Mouse (Mus musculus) neural tube, embryonic 14.5 days (tissue): ENCODE results near the gene 4933425L06Rik. TPM values are rescaled to one million over a fixed set of nuclear protein-coding genes. Genes with fewer than 3 reads are reported as not detected.

Source experiments
- ATAC-seq: fragments of 200-750 bp; cut with Nextera tagmentation; 2 replicates; pipeline ENCODE4 v1.8.0; 2017; ENCODE audit warnings: low read depth, mild to moderate bottlenecking, moderate TSS enrichment, moderate library complexity
- H3K27ac ChIP-seq: fragments of 300-500 bp; sonication (generic); 2 replicates; pipeline ENCODE4 v1.5.1; 2014; ENCODE audit warnings: low read depth, mild to moderate bottlenecking, control low read depth, low read length, moderate library complexity, mixed read lengths
- H3K27me3 ChIP-seq: fragments of 300-500 bp; sonication (generic); 2 replicates; pipeline ENCODE4 v1.6.1; 2014; ENCODE audit warnings: low read length; ENCODE audit not compliant: control insufficient read depth, insufficient read depth
- H3K36me3 ChIP-seq: fragments of 300-500 bp; sonication (generic); 2 replicates; pipeline ENCODE4 v1.6.1; 2014; ENCODE audit warnings: low read length, mixed read lengths; ENCODE audit not compliant: control insufficient read depth, insufficient read depth
- H3K4me1 ChIP-seq: fragments of 300-500 bp; sonication (generic); 2 replicates; pipeline ENCODE4 v1.6.1; 2014; ENCODE audit warnings: low read length; ENCODE audit not compliant: control insufficient read depth, insufficient read depth
- H3K4me2 ChIP-seq: fragments of 300-500 bp; sonication (generic); 2 replicates; pipeline ENCODE4 v1.6.1; 2014; ENCODE audit warnings: mild to moderate bottlenecking, low read depth, low read length, control low read depth
- H3K4me3 ChIP-seq: fragments of 300-500 bp; sonication (generic); 2 replicates; pipeline ENCODE4 v1.5.1; 2014; ENCODE audit warnings: low read depth, low read length, control low read depth, mixed read lengths
- H3K9ac ChIP-seq: fragments of 300-500 bp; sonication (generic); replicated peaks from 2 replicates; pipeline ENCODE4 v1.6.1; 2014; ENCODE audit warnings: low read depth, mild to moderate bottlenecking, control low read depth, low read length, mixed read lengths
- H3K9me3 ChIP-seq: fragments of 300-500 bp; sonication (generic); 2 replicates; pipeline ENCODE4 v1.6.1; 2016; ENCODE audit warnings: low read length; ENCODE audit not compliant: control insufficient read depth
- WGBS: fragments of 180-500 bp; shearing (Covaris S2); extraction: QIAGEN DNeasy Blood & Tissue Kit; methylation state at CpG from one replicate; pipeline ENCODE4 v1.1.7; 2014; 5-methylcytosine and 5-hydroxymethylcytosine counted together
- polyA plus RNA-seq: library from polyadenylated mRNA; unstranded; fragments of >200 nt; fragmentation: Nextera tagmentation; extraction: Ambion mirVana; gene quantifications from 2 replicates; pipeline ENCODE4 v1.2.1, GENCODE M21; 2014

Gene 4933425L06Rik
- polyA plus RNA-seq: not detected in 2 replicates

DNA sequence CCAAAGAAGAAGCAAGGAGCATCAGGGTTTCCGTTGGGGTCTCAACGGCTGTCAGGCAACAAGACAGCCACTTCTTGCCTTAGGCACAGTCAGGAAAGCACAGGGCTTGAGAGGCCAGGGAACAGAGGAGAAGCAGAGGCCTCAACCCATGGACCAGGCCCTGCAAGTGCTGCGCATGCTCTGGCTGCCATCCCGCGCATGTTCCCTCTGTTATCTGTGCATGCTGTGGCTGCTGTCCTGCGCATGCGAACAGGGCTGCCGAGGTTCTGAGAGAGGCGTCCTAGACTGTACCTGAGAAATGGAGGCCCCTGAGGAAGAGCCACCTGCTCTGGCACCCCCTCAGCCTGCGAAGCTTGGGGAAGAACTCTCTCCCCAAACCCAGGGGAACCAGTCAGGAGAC lies at the start of gene 4933425L06Rik:
TSS of gene 4933425L06Rik (plus strand) at position 261 of the 400 bp plus-strand sequence.
- ATAC-seq: no peak
- Histone ChIP-seq H3K4me3 (no peak within 1 kb of the TSS), H3K4me2 (no peak within 1 kb of the TSS), H3K9me3 (no peaks in the 10 kb centered on the region), H3K4me1 (no peaks in the 10 kb centered on the region), H3K27ac (no peak within 1 kb of the TSS), H3K9ac (no peak within 1 kb of the TSS), H3K36me3 (no peaks in the 10 kb centered on the region), H3K27me3 (no peaks in the 10 kb centered on the region)
- 97% methylated on average over 10 of the region's 10 CpGs for WGBS

DNA sequence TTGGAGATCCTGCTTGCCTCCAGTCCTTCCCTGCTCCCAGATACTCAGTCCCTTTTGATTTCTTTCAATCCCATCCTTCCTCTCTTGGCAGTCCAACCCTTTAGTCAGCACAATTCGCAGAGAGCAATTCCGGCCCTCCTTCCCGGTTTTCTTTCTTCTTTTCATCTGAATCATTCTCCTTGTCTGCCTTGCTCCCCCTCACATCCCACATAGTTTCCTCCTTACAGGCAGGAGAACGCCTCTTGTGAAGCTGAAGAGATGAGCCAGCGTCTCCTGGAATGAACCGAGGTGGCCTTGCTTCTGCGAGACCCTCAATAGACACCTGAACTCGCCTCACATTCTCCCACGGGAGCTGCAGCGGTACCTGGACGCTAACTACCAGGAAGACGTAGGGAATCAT lies 44.1 kb upstream of the 4933425L06Rik start:
- no peaks in the 10 kb centered on the region for H3K4me1 ChIP-seq
- no peak overlapping the region for H3K4me2 ChIP-seq
- ATAC-seq: no peak
- H3K27ac ChIP-seq: no peak overlapping the region
- H3K36me3 ChIP-seq: no peaks in the 10 kb centered on the region
- H3K4me3 ChIP-seq: no peak overlapping the region
- 85% methylated on average over 12 of the region's 12 CpGs for WGBS
- no peaks in the 10 kb centered on the region for H3K9me3 ChIP-seq
- no peak overlapping the region for H3K9ac ChIP-seq
- H3K27me3 ChIP-seq: no peaks in the 10 kb centered on the region

DNA sequence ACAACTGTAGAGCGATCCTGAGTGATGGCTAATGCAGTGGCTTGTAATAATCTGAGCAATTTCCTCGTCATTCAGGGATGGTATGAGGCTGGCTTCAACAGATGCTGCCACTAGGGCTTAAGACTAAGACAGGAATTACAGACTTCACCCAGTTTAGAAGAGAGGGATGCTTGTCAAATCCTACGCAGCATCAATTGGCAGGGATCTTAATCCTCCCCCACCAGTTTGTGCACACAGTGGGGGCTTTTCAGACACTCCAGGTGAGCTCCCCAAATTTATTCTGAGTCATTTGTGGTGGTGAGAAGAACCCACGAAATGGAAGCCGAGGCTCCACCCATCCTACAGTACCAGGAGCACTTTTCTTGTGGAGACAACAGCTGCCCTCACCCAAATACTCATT lies 43.6 kb upstream of the 4933425L06Rik start:
- Histone ChIP-seq H3K36me3 (no peaks in the 10 kb centered on the region), H3K4me3 (no peak overlapping the region), H3K4me1 (no peaks in the 10 kb centered on the region), H3K9me3 (no peaks in the 10 kb centered on the region), H3K27ac (no peak overlapping the region), H3K9ac (no peak overlapping the region), H3K27me3 (no peaks in the 10 kb centered on the region), H3K4me2 (no peak overlapping the region)
- no peak for ATAC-seq
- 78% methylated on average over 5 of the region's 5 CpGs for WGBS

DNA sequence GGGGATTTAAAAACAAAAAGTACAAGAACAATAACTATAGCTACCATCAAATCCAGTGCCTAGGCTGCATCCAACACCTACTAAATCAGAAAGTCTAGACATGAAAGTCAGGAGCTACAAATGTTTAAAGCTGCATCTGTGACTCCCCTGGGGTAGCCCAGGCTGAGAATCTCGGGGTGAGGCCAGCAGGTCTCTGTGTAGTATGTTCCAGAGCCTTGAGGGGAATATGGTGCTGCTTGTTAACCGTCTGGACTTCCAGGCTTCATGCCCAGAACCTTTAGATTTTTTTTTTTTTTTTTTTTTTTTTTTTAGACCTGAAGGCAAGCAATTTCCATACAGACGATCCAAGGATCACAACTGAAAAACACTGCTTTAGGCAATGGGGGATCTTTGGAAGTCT lies 38.0 kb upstream of the 4933425L06Rik start:
- ATAC-seq: no peak
- Histone ChIP-seq H3K4me2 (no peak overlapping the region), H3K27me3 (no peaks in the 10 kb centered on the region), H3K9ac (no peak overlapping the region), H3K4me3 (no peak overlapping the region), H3K4me1 (no peaks in the 10 kb centered on the region), H3K27ac (no peak overlapping the region), H3K36me3 (no peaks in the 10 kb centered on the region), H3K9me3 (no peaks in the 10 kb centered on the region)
- 59% methylated on average over 3 of the region's 3 CpGs for WGBS

DNA sequence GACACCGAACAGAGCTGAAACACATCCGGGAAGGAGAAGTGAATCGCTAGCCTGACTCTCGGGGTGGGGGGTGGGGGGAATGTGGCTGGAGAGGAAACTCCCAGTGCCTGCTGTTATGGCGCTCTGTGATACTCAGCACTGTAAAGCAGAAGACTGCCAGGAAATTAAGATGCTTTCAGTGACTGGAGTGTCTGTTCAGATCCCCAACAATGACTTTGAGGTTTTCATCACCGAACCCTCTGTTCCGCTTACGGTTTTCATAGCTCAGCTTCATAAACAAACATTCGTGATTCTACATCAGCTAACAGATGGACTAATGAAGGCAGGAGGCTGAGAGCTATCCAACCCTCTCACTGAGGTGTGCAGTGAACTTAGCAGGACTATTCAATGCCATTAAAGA lies 34.5 kb upstream of the 4933425L06Rik start:
- Histone ChIP-seq H3K9me3 (no peaks in the 10 kb centered on the region), H3K4me1 (no peaks in the 10 kb centered on the region), H3K36me3 (no peaks in the 10 kb centered on the region), H3K9ac (no peak overlapping the region), H3K4me2 (no peak overlapping the region), H3K4me3 (no peak overlapping the region), H3K27ac (no peak overlapping the region), H3K27me3 (no peaks in the 10 kb centered on the region)
- ATAC-seq: no peak
- WGBS: 67% methylated on average over 9 of the region's 9 CpGs

DNA sequence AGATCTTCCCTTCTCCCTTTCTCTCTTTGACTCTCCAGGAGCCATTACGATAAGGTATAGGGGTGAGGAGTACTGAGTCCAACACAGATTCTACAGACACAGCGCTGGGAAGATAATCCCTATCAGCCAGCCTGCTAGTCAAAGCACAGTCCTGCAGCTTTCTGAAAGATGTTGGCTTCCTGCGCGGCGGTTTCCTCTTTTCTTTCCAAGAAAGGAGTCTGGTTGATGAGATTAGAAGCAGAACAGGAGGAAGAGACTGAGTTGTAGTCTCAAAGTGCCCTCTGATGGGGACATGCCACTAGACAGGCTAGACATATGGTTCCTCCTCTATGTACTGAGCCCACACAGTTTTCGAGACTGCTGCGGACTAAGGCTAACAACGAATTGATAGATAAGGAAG lies 33.3 kb upstream of the 4933425L06Rik start:
- ATAC-seq: no peak
- no peaks in the 10 kb centered on the region for H3K9me3 ChIP-seq
- no peak overlapping the region for H3K4me2 ChIP-seq
- H3K36me3 ChIP-seq: no peaks in the 10 kb centered on the region
- H3K9ac ChIP-seq: no peak overlapping the region
- no peak overlapping the region for H3K27ac ChIP-seq
- H3K4me1 ChIP-seq: peaks cover 6% of the 10 kb centered on the region
- H3K27me3 ChIP-seq: no peaks in the 10 kb centered on the region
- no peak overlapping the region for H3K4me3 ChIP-seq
- 84% methylated on average over 8 of the region's 8 CpGs for WGBS

DNA sequence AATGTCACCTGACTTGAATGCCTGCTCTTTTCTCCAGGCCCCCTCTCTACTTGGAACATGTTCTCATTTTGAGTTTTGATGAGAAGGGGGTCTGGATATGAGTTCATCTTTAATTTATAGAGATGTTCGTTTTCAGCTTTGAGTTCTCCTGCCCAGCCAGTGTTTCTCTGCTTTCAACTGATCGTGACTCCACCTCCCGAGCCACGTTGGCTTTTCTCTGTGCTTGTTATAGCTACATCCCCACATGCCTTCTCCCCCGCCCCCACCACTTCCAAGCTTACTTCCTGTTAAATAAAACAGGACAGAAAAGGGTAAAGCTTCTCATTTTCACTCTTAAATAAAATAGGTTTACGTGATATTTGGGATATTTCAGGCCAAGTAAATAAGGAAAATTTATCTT lies 30.5 kb upstream of the 4933425L06Rik start:
- 46% methylated on average over 6 of the region's 6 CpGs for WGBS
- ATAC-seq: no peak
- Histone ChIP-seq H3K9me3 (no peaks in the 10 kb centered on the region), H3K4me1 (peaks cover 6% of the 10 kb centered on the region), H3K4me2 (peak overlapping the region; percentile 20; the same call in 1 of the 2 replicates), H3K9ac (no peak overlapping the region), H3K27me3 (no peaks in the 10 kb centered on the region), H3K36me3 (no peaks in the 10 kb centered on the region), H3K4me3 (no peak overlapping the region), H3K27ac (no peak overlapping the region)

DNA sequence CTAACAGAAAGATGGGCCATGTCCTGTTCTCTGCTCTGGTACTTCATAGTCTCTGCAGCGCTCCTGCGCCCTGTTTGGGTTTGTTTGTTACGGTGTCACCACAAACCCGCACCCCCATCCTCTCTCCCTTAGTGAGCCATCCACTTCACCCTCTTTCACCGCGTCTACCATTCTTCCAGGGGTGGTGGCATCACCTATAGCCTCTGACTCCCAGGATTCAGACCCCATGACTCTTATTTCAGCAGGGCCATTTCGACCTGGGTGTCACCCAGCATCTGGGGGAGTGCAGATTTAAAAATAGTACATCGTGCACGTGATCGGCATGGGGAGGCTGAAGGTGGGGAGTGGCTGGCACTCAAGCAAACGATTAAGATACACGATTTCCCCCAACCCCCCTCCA lies 28.3 kb upstream of the 4933425L06Rik start:
- WGBS: 2% methylated on average over 12 of the region's 12 CpGs
- peak; percentile 13 for ATAC-seq
- H3K27ac ChIP-seq: peak overlapping the region; percentile 89

DNA sequence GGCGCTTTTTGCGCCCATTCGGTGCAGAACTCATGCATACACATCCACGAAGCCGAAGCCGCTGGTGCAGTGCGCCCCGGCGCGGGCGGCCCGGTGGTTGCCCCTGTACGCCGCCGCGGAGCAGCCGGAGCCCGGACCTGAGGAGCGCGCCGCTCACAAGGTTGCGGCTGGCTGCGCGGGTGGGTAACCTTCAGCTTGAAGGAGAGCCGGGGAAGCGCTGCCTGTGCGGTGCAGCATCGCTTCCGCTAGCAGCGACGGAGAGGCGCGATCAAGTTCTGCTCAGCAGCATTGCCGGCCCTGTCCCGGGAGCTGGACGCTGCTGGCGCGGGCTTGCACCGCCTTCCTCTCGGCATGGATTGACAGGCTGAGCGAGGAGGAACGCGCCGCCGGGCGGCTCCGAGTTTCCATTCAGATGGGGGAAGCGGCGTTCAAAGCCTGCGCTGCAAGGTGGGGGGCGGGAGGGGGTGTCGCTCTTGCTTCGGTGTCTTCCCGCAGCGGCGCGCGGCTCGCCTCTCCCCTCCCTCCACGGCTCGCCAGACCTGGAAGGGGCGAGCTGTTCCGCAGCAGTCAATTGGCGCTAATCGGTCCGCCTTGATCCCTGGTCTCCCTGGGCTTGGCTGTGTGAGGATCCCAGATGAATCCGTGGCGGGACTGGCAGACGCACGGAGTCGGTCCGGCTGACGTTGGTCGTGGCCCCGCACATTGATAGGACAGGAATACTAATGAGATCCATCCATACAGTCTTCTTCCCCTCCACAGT lies 27.6 kb upstream of the 4933425L06Rik start, which contains the start of gene Rgs7bp:
TSS of gene Rgs7bp (minus strand) at position 750 of the 760 bp plus-strand sequence.
- peak within 1 kb of the TSS; percentile 60 for H3K4me2 ChIP-seq
- WGBS: under 1% methylated on average over 74 of the region's 75 CpGs
- no peaks in the 10 kb centered on the region for H3K36me3 ChIP-seq
- peaks cover 6% of the 10 kb centered on the region for H3K4me1 ChIP-seq
- peak within 1 kb of the TSS; percentile 78 for H3K9ac ChIP-seq
- peak; percentile 90 for ATAC-seq
- H3K9me3 ChIP-seq: no peaks in the 10 kb centered on the region
- H3K4me3 ChIP-seq: peak within 1 kb of the TSS; percentile 70
- H3K27me3 ChIP-seq: no peaks in the 10 kb centered on the region
- peak within 1 kb of the TSS; percentile 89 for H3K27ac ChIP-seq

More for the DNA sequence above, 28.3 kb upstream of the 4933425L06Rik start:
- Histone ChIP-seq H3K4me2 (peak overlapping the region; percentile 60), H3K4me1 (peaks cover 6% of the 10 kb centered on the region), H3K9me3 (no peaks in the 10 kb centered on the region), H3K27me3 (no peaks in the 10 kb centered on the region), H3K36me3 (no peaks in the 10 kb centered on the region), H3K4me3 (peak overlapping the region; percentile 70), H3K9ac (peak overlapping the region; percentile 78)
